Mouse (Mus musculus): ENCODE data around the gene Hivep3. TPM values are rescaled to one million over a fixed set of nuclear protein-coding genes. Genes with fewer than 3 reads are reported as not detected.

The Hivep3 gene
- polyA plus RNA-seq, 1 experiment from 2014 or later: 19.0 TPM

DNA sequence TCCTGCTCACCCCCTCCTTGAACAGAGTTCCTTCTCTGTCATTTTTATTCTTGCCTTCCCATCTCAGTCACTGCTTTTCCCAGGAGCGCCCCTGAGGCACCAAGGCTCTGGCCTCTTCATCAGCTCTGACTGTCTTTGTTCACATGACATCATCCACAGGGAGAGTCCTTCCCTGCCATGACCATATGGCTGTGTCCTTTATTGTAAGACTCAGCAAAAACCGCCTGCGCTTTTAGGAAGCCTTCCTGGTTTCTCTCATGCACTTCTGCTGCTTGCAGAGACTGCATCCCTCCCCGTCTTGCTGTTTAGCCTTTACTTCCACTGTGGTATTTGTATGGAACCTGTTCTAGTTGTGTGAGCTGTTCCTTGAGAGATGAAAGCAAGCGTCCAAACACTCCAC, 216.6 kb downstream of the Hivep3 start:
- Histone ChIP-seq H3K4me3 (no peak overlapping the region), H3K27me3 (replicated peaks) (no peaks in the 10 kb centered on the region), H3K4me2 (no peak overlapping the region), H3K36me3 (replicated peaks) (no peaks in the 10 kb centered on the region), H3K9ac (no peak overlapping the region), H3K9me3 (peaks cover 4% of the 10 kb centered on the region; the same call in 1 of the 2 replicates), H3K4me1 (no peaks in the 10 kb centered on the region), H3K27ac (no peak overlapping the region)
- no peak for ATAC-seq (replicated peaks)
- WGBS: 80% methylated on average over 5 of the region's 5 CpGs

DNA sequence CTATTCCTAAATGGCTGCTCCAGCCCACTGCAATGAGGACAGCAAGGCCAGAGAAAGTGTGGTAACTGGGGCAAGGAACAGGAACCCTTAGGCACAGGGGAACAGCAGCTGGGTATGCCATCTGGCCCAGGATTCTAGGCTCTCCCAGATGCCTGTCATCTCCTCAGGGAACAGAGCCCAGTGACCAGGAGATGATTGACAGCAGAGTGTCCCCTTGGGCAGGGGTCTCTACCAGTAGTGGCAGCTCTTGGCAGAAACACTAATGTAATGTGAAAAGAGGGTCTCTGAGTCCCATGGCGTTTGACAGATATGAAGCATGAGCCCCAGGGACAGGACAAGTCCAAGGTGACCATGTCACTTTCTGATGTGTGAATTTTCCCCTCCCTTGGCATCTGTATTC, 217.5 kb downstream of the Hivep3 start:
- H3K9ac ChIP-seq: no peak overlapping the region
- H3K4me1 ChIP-seq: no peaks in the 10 kb centered on the region
- H3K9me3 ChIP-seq: no peaks in the 10 kb centered on the region
- H3K36me3 ChIP-seq (replicated peaks): no peaks in the 10 kb centered on the region
- 70% methylated on average over 1 of the region's 1 CpGs for WGBS
- no peak overlapping the region for H3K4me2 ChIP-seq
- no peak overlapping the region for H3K4me3 ChIP-seq
- ATAC-seq (replicated peaks): no peak
- no peak overlapping the region for H3K27ac ChIP-seq
- H3K27me3 ChIP-seq (replicated peaks): no peaks in the 10 kb centered on the region

DNA sequence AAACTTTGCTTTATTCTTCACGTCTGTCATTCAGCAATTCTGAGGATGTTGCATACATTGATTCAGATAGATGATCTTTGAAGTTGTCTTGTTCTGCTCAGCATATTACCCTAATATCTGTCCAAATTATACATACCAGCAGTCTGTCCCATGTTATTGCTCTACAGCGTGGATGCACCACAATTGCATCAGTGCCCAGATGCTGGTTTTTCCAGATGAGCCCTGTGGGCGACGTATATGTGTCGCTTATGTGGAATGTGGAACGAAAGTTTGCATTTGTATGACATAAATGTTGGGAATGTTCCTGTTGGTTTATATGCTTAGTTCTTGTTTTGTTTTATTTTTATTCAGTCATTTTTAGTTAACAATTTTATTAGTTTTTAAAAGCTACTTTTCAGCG, 221.4 kb downstream of the Hivep3 start:
- no peaks in the 10 kb centered on the region for H3K36me3 ChIP-seq (replicated peaks)
- no peak for ATAC-seq (replicated peaks)
- WGBS: 91% methylated on average over 7 of the region's 7 CpGs

DNA sequence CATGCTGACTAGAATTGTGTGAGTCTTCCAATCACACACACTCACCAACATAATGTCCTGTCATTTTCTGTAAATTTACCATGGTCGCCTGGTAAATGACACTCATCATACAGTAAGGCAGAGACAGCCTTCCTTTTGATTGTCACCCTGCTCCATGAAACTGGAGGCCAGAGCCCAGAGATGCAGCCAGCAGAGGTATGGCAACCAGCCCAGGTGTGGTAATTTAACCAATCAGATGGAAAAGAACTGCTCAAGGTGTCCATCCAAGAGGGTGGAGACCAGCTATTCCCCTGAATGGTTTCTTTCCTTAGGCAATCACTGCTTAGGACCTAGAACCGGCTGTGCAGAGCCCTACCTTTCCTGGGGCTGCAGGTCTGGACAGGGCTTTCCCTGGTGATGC, 224.4 kb downstream of the Hivep3 start:
- no peak for ATAC-seq (replicated peaks)
- WGBS: 84% methylated on average over 2 of the region's 2 CpGs

More for the DNA sequence above, 221.4 kb downstream of the Hivep3 start:
- Histone ChIP-seq H3K4me2 (no peak overlapping the region), H3K27me3 (replicated peaks) (no peaks in the 10 kb centered on the region), H3K27ac (no peak overlapping the region), H3K9me3 (no peaks in the 10 kb centered on the region), H3K4me1 (no peaks in the 10 kb centered on the region), H3K4me3 (no peak overlapping the region), H3K9ac (no peak overlapping the region)

DNA sequence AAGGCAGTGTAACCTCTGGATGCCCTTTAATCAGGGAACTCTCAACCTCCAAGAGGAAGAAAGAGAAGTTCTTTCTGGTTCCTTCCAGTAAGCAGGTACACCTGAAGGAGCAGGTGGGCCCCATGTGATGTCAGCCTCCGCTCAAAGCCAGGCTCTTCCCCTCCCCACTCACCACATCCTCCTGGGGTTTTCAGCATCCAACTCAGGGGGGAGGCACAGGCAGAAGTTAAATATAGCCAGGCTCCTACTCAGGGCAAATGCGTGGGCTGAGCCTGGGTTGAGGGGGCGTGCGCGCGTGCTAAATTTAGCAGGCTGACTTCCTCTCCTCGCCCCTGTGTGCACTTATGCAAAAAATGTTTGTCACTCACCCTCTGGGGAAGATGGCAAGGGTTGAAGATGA, 225.7 kb downstream of the Hivep3 start:
- no peak overlapping the region for H3K4me3 ChIP-seq
- no peaks in the 10 kb centered on the region for H3K36me3 ChIP-seq (replicated peaks)
- H3K9ac ChIP-seq: no peak overlapping the region
- H3K27me3 ChIP-seq (replicated peaks): no peaks in the 10 kb centered on the region
- 81% methylated on average over 7 of the region's 7 CpGs for WGBS
- ATAC-seq (replicated peaks): no peak
- no peak overlapping the region for H3K4me2 ChIP-seq
- H3K4me1 ChIP-seq: no peaks in the 10 kb centered on the region; the same call in 1 of the 2 replicates
- no peaks in the 10 kb centered on the region for H3K9me3 ChIP-seq
- H3K27ac ChIP-seq: no peak overlapping the region

More for the DNA sequence above, 224.4 kb downstream of the Hivep3 start:
- no peak overlapping the region for H3K27ac ChIP-seq
- no peaks in the 10 kb centered on the region for H3K9me3 ChIP-seq
- H3K9ac ChIP-seq: no peak overlapping the region
- no peaks in the 10 kb centered on the region for H3K27me3 ChIP-seq (replicated peaks)
- no peaks in the 10 kb centered on the region for H3K36me3 ChIP-seq (replicated peaks)
- no peaks in the 10 kb centered on the region; the same call in 1 of the 2 replicates for H3K4me1 ChIP-seq
- no peak overlapping the region for H3K4me3 ChIP-seq
- H3K4me2 ChIP-seq: no peak overlapping the region

DNA sequence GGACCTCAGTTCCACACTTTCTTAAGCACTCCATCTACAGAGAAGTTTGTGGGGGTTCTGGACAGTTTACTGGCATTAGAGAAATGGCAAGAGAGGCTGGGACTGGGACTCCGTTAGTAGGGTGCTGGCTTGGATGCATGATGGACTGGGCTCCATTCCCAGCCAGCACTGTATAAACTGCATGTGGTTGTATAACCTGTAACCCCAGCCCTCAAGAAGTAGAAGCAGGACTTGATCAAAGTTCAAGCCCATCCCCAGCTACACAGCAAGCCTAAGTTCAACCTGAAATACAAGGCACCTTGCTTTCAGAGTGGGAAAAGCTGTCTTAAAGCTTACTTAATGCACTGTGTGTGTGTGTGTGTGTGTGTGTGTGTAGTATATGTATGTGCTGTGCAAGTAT, 226.3 kb downstream of the Hivep3 start:
- ATAC-seq (replicated peaks): no peak
- WGBS: 82% methylated on average over 1 of the region's 1 CpGs
- H3K9me3 ChIP-seq: no peaks in the 10 kb centered on the region

DNA sequence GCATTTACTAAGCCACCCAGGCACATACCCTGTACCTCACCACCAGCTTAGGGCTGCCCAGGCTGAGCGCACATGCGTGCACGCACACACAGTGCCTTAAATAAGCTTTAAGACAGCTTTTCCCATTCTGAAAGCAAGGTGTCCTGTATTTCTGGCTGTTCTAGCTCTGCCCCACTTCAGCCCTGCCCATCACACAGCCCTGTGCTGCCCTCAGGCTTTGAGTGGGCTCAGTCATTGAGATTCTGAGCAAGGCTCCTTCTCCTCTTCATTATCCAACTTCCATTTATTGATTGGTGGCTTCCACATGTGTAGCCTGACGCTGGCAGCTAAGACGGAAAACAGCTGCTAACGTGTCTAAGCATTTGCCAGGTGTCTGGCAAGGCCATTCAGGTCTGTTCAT, 226.9 kb downstream of the Hivep3 start:
- Histone ChIP-seq H3K4me3 (no peak overlapping the region), H3K4me2 (no peak overlapping the region), H3K27ac (no peak overlapping the region; the same call in 1 of the 2 replicates), H3K27me3 (replicated peaks) (no peaks in the 10 kb centered on the region), H3K4me1 (no peaks in the 10 kb centered on the region; the same call in 1 of the 2 replicates), H3K9ac (no peak overlapping the region), H3K36me3 (replicated peaks) (no peaks in the 10 kb centered on the region), H3K9me3 (no peaks in the 10 kb centered on the region)
- WGBS: 77% methylated on average over 6 of the region's 6 CpGs
- peak; percentile 60 for ATAC-seq (replicated peaks)

More for the DNA sequence above, 226.3 kb downstream of the Hivep3 start:
- Histone ChIP-seq H3K27ac (no peak overlapping the region), H3K9ac (no peak overlapping the region), H3K4me2 (no peak overlapping the region), H3K4me1 (no peaks in the 10 kb centered on the region; the same call in 1 of the 2 replicates), H3K27me3 (replicated peaks) (no peaks in the 10 kb centered on the region), H3K4me3 (no peak overlapping the region), H3K36me3 (replicated peaks) (no peaks in the 10 kb centered on the region)

DNA sequence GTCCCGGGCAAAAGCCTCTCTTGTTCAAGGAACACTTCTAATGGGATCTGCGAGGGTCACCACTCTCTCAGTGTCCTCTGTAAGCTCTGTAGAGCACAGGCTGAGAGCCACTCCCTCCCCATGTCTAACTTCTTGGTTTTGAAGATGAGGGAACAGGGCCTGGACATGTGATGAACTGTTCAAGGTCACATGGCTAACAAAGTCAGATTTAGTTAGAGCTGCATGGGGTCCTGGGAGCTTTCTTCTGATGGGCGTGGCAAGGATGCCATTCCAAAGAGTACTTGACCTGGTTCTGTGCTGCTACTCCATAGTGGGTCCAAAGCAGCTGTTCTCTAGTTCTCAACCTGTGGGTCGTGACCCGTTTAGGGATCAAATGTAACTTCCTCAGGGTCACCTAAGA, 227.6 kb downstream of the Hivep3 start:
- WGBS: 87% methylated on average over 5 of the region's 5 CpGs
- Histone ChIP-seq H3K27me3 (replicated peaks) (no peaks in the 10 kb centered on the region), H3K9ac (no peak overlapping the region), H3K27ac (no peak overlapping the region), H3K4me1 (no peaks in the 10 kb centered on the region; the same call in 1 of the 2 replicates), H3K4me2 (no peak overlapping the region), H3K9me3 (no peaks in the 10 kb centered on the region), H3K36me3 (replicated peaks) (no peaks in the 10 kb centered on the region), H3K4me3 (no peak overlapping the region)
- no peak for ATAC-seq (replicated peaks)

DNA sequence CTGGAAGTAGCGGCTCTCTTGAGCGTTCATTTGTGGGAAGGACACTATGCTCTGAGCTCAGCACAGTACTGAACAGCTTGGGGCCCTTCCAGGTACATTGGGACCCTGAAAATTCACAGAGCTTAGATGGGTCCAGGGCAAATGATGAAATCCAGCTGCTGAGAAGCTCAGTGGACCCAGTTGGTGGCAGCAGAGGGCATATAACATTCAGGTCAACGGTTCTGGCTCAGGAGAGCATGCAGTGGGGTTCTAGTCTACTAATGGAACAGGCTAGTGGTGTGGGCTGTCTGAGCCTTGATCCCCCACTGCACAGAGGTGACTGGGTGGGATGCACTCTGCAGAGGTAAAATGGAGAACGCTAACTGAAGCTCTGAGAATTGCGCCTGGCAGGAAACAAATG, 228.5 kb downstream of the Hivep3 start:
- no peak overlapping the region for H3K27ac ChIP-seq
- H3K4me2 ChIP-seq: no peak overlapping the region
- H3K36me3 ChIP-seq (replicated peaks): no peaks in the 10 kb centered on the region
- WGBS: 90% methylated on average over 5 of the region's 5 CpGs
- H3K9ac ChIP-seq: no peak overlapping the region
- ATAC-seq (replicated peaks): no peak
- H3K27me3 ChIP-seq (replicated peaks): no peaks in the 10 kb centered on the region
- no peak overlapping the region for H3K4me3 ChIP-seq
- peaks cover 3% of the 10 kb centered on the region; the same call in 1 of the 2 replicates for H3K4me1 ChIP-seq
- no peaks in the 10 kb centered on the region for H3K9me3 ChIP-seq

DNA sequence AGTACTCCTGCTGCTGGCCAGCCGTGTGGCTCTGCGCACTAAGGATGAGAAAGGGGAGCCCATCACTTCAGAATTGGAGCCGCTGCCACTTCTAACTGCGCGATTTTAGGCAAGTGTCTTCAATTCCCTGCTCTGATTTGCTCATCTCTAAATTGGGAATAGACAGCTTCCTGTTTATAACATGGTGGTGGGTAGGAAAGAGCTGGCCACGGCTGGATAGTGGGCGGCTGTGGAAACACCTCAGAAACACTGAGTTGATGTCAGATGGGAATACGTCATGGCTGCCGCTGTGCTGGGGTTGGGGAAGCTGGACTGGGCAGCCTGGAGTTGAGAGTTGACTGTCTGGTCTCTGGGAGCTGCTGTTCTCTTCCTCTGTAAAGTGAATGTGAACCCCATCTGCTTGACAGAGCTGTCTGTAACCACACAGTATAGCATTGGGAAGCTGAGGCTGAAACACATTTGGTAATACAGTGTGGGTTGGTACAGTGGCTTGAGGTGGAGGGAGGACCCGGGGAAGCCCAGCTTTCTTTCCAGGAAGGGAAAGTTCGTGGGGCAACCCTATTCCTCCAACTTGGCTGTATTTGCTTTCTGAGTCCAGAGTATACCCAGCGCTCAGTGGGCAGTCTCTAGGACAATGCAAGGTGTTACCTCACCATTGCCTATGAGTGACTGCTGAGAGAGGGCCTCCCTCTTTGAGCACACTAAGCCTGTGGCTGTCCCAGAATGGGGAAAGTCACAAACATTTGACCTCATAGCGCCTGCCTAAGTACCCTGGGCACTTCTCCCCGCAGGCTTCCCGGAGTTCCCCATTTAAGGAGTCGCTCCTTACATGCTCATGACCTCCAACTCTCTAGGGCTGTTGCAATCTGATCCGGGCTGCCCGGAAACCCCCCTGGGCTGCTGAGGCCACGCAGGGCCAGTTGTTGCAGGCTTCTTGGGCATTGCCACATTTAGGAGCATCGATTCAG, 232.8 kb downstream of the Hivep3 start:
- Histone ChIP-seq H3K36me3 (replicated peaks) (no peaks in the 10 kb centered on the region), H3K27ac (no peak overlapping the region), H3K4me1 (peaks cover 22% of the 10 kb centered on the region), H3K4me3 (no peak overlapping the region), H3K9me3 (no peaks in the 10 kb centered on the region), H3K9ac (no peak overlapping the region), H3K27me3 (replicated peaks) (no peaks in the 10 kb centered on the region), H3K4me2 (no peak overlapping the region)
- 66% methylated on average over 20 of the region's 20 CpGs for WGBS
- ATAC-seq (replicated peaks): no peak

DNA sequence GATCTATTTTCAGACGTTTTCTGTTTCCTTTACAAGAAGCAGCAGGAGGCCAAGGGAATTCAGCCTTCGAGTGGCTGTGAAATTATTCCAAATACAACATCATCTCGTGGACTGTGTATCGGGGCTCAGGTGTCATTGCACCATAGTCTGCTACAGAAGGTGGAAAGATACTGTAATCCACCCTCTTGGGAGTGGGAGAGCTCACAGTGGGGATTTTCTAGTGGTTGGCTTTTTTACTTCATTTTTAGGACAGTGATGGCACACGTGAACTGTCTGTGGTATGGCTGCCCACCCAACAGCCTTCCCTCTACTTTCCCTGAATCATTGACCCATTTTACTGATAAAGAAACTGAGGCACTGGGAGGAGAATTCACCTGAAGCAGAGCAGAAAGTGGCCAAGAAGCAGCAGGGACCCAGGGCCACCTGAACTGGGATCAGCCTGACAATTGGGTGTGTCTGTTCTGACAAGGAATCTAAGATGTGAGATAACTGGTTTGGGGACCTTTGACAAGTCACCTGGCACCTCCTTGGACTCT, 233.6 kb downstream of the Hivep3 start:
- 61% methylated on average over 5 of the region's 5 CpGs for WGBS

DNA sequence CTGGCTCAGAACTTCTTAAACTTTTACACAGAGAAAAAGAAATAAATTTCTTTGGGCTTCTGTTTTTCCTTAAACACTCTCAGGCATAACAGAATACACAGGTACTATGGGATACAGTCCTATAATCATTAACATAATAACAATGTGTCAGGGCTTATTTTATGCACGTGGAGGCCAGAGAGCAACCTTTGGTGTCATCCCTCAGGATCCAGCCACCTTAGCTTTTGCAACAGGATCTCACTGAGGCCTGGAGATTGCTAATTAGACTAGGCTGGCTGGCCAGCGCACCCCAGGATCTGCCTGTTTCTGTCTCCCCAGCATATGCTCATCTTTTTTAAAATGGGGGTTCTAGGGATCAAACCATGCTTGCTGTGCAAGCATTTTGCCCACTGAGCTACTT, 234.1 kb downstream of the Hivep3 start:
- ATAC-seq (replicated peaks): no peak
- WGBS: 65% methylated on average over 2 of the region's 2 CpGs
- no peaks in the 10 kb centered on the region for H3K27me3 ChIP-seq (replicated peaks)
- no peak overlapping the region for H3K4me2 ChIP-seq
- no peaks in the 10 kb centered on the region for H3K9me3 ChIP-seq
- no peak overlapping the region for H3K27ac ChIP-seq
- H3K4me1 ChIP-seq: peaks cover 22% of the 10 kb centered on the region
- H3K36me3 ChIP-seq (replicated peaks): no peaks in the 10 kb centered on the region
- no peak overlapping the region for H3K9ac ChIP-seq
- H3K4me3 ChIP-seq: no peak overlapping the region

More for the DNA sequence above, 233.6 kb downstream of the Hivep3 start:
- Histone ChIP-seq H3K36me3 (replicated peaks) (no peaks in the 10 kb centered on the region), H3K9me3 (no peaks in the 10 kb centered on the region), H3K4me3 (no peak overlapping the region), H3K27ac (no peak overlapping the region), H3K4me1 (peaks cover 22% of the 10 kb centered on the region), H3K27me3 (replicated peaks) (no peaks in the 10 kb centered on the region), H3K4me2 (no peak overlapping the region), H3K9ac (no peak overlapping the region)
- ATAC-seq (replicated peaks): no peak

Data from midbrain, embryonic 15.5 days (tissue).